Mouse (Mus musculus) common myeloid progenitor, adult 5-6 weeks (primary cell): Measurements from ENCODE around the gene Rasl10a. TPM values are rescaled to one million over a fixed set of nuclear protein-coding genes. Genes with fewer than 3 reads are reported as not detected.
A peak's percentile ranks its signal among the peaks of the same experiment; 100 is the strongest.
"Not testable (repeated sequence)": the region's sequence is repeated elsewhere in the genome, so short reads cannot be mapped to it uniquely, and the experiment has no call there.

ENCODE experiments used
- ATAC-seq: replicated peaks from 2 replicates; pipeline ENCODE4 v1.8.0; 2016; ENCODE audit warnings: low read depth, mild to moderate bottlenecking, moderate TSS enrichment, inconsistent platforms; ENCODE audit not compliant: poor library complexity, severe bottlenecking
- total RNA-seq: library from RNA; stranded (forward); fragments of 200-1000, 187-1606 nt; gene quantifications from 2 replicates; pipeline ENCODE4 v1.2.3, GENCODE M21; 2017

Gene Rasl10a
- total RNA-seq, 1 experiment from 2014 or later = not detected

DNA sequence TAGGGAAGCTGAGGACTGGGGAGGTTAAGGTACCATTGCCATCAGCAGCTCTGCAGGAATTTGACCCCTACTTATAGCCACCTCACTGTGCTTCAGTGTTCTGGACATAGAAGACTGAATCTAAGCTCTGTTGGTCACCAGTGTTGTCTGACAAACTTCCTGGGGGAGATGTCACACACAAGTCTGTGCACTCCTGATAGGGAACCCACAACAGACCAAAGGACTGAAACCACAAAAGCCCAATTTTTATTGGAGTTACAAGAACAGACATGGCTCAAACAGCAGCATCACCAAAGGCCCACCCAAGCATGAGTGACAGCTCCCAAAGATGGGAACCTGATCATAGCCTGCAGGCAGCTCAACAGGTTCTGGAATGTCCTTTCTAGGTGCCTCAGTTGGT, 9.1 kb downstream of the Rasl10a start:
- peak; percentile 20; the same call in 1 of the 2 replicates for ATAC-seq

DNA sequence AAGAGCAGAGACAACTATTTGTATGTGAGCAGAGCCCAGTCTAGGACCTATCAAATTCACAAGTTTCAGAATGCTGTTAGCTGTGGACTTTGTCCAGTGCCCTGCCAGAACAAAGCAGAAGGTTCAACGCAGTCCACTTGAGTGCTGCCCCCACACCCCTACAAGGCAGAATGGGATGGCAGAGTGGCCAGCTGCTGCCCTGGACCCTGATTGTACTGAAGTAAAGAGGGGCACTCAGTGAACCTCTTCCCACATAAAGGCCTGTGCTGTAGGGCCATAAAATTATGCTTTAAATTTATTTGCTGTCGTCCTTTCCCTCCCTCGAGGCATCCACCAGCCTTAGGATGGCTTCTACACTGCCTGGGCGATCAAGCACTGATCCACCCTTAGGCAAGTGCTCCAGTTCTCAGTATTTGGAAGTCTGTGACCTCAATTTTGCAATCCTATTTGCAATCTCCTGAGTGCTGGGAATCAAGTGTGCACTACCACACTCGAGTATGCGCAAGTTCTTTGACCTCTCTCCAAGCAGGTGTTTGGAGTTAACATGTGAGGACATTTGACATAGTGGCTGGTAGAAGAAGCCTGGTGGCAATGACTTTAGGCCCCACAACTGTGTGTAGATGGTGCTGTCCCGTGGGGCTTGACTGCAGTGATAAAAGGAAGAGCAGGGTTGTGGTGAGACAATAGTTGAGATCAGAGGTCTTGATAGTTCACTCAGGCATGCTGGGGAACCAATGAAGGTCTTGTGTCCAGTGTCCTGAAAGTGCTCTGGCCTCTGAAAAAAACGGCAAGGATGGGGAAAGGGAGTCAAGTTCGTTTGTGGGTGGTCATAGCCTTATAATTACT, 10.4 kb downstream of the Rasl10a start:
- ATAC-seq = no peak

DNA sequence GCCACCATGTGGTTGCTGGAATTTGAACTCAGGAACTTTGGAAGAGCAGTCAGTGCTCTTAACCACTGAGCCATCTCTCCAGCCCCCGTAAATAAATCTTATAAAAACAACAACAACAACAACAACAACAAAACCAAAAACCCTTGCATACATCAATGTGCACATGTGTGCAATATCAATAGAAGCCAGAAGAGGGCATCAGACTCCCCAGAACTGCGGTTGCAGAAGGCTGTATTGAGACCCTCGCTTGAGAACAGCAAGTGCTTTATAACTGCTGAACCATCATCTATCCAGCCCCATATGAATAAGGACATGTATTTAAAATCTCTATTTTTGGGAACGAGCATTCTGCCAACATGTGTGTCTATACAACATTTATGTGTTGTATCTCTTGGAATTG, 17.0 kb downstream of the Rasl10a start:
- 0 out of 2 replicates have a peak, but pooled peaks have one; percentile 74 for ATAC-seq

DNA sequence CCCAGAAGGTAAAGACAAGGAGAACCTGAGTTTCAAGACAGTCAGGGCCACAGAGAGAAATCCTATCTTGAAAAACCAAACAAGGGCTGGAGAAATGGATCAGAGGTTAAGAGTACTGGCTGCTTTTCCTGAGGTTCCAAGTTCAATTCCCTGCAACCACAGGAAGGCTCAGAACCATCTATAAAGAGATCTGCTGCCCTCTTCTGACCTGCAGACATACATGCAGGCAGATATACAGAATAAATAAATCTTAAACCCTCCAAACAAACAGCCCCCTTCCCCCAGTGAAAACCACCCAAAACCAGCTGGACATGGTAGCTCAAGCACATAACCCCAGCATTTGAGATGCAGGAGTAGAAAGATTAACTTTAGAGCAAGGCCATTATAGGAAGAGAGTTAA, 17.8 kb downstream of the Rasl10a start:
- ATAC-seq = no peak

DNA sequence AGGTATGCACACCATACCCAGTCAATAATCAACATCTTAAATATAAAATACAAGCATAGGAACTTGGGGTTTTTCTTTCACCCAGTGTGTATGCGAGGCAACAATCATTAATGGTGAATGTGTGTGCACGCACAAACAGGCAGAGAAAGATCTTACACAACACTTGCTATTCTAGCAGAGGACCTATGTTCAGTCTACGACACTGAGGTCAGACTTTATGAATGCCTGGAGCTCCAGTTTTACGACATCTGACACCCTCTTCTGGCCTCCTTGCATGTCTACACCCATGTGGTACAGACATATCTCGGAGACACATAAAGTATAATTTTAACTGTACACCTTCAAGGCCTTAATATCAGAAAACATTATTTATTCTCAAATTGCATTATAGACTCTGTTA, 18.9 kb downstream of the Rasl10a start:
- ATAC-seq = not testable (repeated sequence)

DNA sequence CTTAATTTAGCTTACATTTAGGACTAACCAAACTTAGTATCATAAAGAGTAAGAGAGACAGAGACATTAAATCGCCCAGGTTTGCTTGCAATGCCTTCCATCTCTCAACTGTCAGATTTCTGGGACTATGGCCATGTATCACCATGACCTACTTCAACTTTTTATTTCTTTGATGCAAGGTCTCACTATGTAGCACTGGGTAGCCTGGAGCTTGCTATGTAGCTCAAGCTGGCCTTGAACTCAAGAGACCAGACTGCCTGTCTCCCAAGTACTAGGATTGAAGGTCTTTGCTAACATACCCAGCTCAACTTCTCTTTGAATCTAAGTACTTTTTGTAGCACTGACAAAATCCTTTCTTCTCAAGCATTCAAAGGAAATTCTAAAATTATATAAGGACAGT, 31.2 kb downstream of the Rasl10a start:
- no peak for ATAC-seq

DNA sequence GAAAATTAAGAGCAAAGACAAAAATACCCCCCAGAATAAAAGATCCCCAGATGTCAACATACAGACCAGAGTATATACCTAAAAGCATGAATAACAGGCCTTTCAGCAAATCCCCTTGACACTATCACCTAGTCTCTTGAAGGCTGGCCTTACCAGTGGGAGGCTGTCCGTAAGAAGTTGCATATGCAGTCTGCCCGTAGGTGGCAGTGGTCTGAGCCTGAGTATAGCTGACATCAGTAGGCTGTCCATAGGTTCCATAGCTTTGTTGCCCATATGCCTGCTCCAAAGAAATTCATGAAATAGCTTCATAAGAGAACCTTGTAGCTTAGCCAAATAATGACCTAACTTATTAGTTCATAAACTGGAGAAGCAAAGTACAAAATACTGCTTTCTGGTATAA, 33.8 kb downstream of the Rasl10a start:
- peak; percentile 69 for ATAC-seq

DNA sequence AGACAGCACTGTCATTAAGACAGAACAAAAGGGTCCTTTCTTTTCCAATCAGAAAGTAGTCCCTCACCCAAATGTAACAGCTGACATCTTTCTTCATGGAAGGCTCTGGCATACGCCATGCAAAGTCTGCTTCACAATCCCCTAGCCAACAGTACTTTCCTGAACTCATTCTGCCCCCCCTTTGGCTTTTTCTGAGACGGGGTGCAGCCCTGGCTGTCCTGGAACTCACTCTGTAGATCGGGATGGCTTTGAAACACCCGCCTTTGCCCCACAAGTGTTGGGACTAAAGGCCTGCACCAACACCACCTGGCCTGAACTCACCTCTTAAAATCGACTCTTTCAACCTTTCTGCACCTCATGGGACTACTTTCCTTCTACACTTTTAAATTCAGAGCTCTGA, 37.9 kb downstream of the Rasl10a start:
- no peak for ATAC-seq

DNA sequence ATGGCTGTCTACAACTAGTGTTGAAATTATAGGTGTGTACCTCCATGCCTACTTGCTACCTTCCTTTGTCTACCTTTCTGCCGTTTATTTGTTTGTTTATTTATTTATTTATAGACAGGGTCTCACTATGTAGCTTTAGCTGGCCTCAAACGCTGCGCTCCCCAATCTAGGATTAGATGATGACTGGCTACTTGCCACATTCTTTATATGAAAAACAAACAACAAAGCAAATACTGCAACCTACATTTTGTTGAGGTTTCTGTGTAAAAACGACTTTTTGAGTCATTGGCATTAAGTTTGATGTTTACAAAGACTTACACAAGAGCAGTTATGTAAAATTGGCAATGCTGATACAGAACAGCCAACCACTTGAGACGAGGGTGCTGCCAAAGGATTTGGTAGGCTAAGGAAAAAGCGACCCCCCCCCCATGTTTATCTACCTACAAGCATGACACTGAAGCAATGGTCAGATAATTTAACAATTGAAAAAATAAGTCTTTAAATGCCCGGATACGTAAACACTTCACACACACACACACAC, 38.6 kb downstream of the Rasl10a start:
- no peak for ATAC-seq

DNA sequence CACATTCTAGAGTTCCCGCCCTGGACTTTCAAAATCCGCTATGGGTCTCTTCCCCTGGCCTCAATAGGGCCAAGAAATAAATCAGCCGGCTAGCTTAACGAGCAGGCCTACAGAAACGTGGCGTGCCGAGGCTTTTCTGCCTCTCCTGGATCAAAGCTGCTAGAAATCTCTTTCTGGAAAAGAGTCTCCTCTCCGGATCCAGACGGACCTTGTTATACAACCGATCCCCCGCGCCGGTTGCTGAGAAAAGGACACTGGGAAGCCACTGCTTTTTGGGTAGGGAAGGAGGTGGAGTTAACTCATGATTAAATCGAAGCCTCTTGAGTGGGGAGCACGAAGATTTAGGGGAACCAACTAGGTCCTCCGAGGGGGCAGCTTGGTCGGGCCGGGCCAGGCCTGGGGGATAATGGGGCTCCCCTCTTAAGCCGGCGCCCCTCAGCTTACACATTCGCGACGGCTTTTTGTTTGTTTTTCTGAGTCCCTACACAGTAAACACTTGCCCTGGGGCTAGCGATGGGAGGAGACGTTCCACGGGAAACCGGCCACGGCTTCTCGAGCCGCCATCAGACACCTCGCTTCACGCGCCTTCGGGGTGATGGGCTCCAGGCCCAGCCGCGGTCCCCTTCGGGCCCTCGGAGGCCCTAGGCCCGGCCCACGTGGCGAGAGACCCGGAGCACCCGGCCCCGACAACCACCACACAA, 40.3 kb downstream of the Rasl10a start:
- ATAC-seq = no peak

DNA sequence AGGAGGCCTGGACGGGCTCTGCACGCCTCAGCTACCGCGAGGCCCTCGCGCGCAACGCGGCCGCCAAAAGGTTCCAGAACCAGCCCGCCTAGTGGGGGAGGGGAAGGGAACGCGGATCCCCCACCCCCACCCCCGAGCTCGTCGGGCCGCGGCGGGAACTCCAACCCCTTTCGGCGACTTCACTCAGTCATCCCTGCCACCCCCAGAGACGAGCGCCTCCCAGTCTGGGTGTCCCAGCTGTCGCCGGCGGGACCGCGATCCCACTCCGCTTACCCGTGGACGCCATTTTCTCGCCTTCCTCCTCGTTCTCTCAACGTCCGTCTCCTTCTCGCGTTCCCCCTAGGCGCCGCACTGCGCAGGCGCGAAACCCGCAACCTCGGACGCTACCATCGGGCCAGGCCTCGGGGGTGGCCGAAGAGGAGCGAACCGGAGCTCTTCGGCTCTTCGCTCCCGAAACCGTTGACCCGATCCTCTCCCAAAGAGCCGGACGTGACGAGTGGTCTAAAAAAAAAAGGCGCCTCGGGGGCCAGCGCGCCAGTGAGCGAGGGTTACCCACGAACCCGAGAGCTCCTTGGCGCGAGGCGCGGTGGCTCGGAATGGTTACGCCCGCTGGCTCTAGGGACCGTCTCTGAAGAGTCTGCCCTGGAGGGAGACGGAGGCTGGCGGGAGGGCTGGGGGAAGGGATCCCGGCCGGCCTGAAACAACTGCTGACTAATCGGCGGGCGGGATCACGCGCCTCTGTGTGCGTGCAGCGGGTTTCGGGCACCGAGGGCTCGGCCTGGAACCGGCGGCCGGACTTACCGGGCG, 41.0 kb downstream of the Rasl10a start, which contains the start of the genes Rhbdd3 and Ewsr1:
Rhbdd3 (plus strand) TSS at position 191 of the 807 bp plus-strand sequence.
Ewsr1 (minus strand) TSS at position 531 of the 807 bp plus-strand sequence.
- ATAC-seq = peak; percentile 69

DNA sequence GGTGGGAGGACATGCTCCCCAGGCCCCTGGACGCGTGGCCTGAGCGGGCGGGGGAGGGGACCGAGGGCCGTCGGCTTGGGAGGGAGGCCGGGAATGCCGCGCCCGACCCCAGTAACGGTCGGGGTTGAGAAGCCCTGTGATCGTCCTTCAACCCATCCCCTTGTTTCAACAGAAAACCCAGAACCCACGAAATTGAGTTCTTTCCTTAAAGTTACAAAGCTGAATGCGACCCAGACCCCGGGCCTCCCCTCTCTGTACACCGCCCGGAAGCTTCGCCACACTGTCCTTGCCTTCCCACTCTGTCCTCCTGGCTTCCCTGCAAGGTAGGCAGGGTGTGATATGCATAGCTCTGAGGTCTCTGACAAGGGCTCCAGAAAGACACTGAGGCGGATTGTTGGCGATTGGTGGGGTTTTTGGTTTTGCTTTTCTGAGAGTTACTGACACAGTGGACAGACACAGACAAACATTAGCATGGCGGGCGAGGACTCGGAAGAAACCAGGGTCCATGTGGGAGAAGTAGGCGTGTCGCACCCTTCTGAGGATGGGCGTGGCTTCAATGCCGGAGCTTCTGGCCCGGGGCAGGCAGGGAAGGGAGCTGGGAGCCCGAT, 41.8 kb downstream of the Rasl10a start:
- ATAC-seq = peak; percentile 70

DNA sequence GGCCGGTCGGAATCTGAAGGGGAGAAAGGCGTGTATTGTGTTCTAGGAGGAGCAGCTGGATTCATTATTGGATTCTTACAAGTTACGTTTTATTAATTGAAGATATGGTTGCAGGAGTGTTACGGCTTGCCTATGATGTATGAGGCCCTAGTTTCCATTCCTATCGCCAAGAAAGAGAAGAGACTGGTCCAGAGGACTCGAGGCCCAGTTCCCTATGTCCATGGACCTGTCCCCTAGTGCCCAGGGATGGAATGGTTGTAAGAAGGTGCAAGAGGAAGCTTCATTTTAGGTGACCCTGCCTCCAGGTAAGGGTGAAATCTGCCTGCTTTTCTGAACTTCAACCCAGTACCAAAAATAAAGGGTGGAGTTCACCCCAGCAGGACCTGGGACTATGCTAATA, 42.4 kb downstream of the Rasl10a start:
- ATAC-seq = no peak

DNA sequence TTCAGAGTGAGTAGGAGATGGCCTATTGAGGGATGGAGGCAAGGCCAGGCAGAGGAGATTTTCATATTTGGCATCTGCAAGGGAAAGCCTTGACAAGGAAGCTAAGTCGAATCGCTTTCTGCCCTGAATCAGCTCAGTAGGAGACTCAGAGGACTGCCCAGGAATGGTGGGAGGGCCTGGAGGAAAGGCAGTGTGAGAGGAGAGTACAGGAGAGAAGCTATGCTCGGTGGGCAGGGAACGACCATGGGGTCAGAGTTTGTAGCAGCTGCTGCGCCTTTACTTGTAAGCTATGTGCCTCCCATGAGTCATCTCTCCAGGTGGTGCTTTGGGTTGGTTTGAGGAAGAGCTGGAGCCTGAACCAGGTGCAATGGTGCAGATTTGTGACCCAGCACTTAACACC, 42.9 kb downstream of the Rasl10a start:
- ATAC-seq = no peak

DNA sequence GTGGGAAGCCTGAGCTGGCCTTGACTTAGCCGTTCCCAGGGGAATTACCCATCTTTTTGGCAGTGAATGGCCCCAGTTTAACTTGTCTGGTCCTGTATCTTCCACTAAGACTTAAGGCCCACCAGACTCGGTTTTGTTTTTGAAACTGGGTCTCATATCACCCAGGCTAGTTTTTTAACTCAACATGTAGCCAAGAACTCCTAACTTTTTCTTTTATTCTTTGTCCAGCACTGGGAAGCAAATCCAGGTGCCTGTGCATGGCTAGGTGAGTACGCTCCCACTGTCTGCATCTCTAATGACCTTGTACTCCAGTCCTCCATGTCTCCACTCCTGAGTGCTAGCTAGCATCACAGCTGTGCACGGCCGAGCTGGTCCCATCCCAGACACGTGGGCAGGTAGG, 43.7 kb downstream of the Rasl10a start:
- no peak for ATAC-seq

DNA sequence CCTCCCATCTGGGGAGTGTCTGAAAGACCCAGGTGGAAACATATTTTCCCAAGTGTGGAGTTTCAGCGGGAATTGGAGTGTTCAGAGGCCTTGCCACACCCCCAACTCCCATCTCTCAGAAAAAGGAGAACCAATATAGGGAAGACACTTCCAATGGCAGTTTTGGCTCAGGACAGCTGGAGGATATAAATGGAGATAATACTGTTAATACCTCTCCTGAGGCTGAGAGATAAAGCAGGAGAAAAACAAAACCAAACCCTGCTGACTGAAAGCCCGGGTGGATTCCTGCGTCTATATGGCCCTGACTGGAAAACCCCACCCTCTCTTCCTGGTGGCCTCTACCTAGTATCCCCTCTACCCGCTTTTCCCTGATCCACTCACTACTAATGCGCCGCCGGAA, 44.5 kb downstream of the Rasl10a start:
- ATAC-seq = no peak

DNA sequence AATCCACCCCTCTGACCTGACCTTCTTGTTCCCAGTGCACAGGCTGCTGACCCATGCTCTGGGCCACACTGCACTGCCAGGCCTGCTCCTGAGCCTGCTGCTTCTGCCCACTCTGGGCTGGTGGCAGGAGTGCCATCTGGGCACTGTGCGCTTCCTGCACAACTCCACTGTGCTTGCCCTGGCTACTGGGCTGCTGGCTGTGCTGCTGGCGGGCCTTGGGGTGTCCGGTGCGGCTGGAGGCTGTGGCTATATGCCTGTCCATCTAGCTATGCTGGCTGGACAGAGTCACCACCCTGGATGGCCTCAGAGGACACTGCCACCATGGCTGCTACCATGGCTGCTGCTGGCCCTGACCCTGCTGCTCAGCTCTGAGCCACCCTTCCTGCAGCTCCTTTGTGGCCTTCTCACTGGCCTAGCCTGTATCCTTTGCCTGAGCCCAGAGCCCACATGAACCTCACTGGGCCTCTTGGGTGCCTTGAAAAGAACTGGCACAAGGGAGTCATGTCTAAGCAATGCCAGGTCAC, 46.1 kb downstream of the Rasl10a start:
- ATAC-seq = no peak

DNA sequence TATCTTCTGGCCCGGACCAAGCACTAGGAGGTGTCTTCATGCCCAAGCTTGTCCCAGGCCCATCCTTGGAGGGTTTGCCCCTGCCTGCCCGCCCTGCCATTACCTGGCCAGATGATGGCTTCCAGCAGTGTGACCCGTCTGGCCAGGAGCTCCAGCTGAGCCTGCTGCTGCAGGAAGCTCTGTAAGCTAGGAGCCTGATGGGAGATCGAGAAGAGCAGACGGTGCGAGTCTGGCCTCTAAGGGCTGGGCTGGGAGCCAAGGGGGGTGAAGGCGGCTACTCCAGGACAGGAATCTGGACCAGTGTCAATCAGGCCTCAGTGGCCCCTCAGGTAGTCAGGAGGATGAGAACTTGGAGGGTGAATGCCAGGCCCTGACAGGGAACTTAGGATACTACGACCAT, 51.5 kb downstream of the Rasl10a start:
- ATAC-seq = no peak
